8 mouse cellular contexts compared by ENCODE assay signal in the genomic region with DNA sequence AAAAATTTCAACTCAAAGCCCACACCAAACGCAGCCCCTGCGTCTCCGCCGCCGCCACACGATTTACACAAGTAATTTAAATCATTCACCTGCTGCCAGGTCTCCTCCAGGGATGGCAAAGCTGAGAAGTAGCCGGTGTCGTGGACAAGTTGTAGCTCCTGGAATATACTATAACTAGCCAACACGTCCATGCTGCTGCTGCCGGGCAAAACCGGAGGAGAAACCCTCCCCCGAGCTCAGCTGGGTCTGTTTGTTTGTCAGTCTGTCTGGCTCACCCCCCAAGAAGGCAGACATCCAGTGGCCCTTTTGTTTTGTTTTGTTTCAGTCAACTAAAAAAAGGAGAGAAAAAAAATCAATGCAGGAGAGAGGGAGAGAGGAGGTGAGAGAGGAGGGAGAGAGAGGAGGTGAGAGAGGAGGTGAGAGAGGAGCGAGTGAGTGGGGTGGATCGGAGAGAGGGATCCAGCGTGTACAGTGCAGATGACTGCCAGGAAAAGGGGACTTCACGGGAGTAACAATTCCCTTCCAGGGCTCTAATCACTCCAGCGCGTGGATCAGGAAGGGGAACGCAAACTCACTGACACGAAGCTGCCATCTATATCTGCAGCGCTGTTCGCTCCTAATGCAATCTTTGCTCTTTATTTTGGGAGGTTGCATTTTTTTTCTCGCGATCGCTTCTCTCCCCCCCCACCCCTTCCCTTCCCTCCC. TPM values are rescaled to one million over a fixed set of nuclear protein-coding genes. Genes with fewer than 3 reads are reported as not detected.
DNase-seq lines count a peak whose midpoint lies in the region; ATAC-seq and TF ChIP-seq lines count a peak whose summit lies in the region.

No protein-coding gene starts in this region.

- peak overlapping the region; percentile 80 for H3K4me2 ChIP-seq in intestine, postnatal 0 days (replicated peaks; ENCODE audit: low read depth)

- H3K4me1 ChIP-seq in intestine, postnatal 0 days (replicated peaks; ENCODE audit: control insufficient read depth, insufficient read depth, low read length), result no peaks in the 10 kb centered on the region
- H3K4me1 ChIP-seq in megakaryocyte, embryonic 14.5 days, result peaks cover 44% of the 10 kb centered on the region

- H3K27ac ChIP-seq in intestine, postnatal 0 days (ENCODE audit: low read depth, low read length), result peak overlapping the region; percentile 100

- intact Hi-C loops in left cerebral cortex, postnatal 25 days (cut with DNase I), result loop anchor here (1.0 to 10.0 kb wide), 8 partner anchors 76 to 456 kb away; a partner anchor contains a TSS

- H3K27me3 ChIP-seq in intestine, postnatal 0 days (replicated peaks; ENCODE audit: control insufficient read depth, insufficient read depth, low read length), result no peaks in the 10 kb centered on the region
- no peaks in the 10 kb centered on the region for H3K27me3 ChIP-seq in megakaryocyte, embryonic 14.5 days (replicated peaks)

- DNase-seq in T-cell, adult 2 months (ENCODE audit: low spot score), result peak; percentile 61
- DNase-seq in cerebellum, adult 9-10 months, result peak; percentile 85
- DNase-seq in gastrocnemius, postnatal 10 days, result peak; percentile 32
- DNase-seq in left cerebral cortex, postnatal 25 days (ENCODE audit: low spot score in 2 of 2), result peak; percentile 62 to 82
- peak; percentile 19 to 56 for DNase-seq in spleen, adult 18-20 months

- peak; percentile 32 for ATAC-seq in intestine, postnatal 0 days
- no peak for ATAC-seq in CD4-positive, CD25-positive, alpha-beta regulatory T cell, adult 4 months

- H3K4me3 ChIP-seq in intestine, postnatal 0 days (ENCODE audit: low read depth, low read length), result peak overlapping the region; percentile 80
- H3K4me3 ChIP-seq in megakaryocyte, embryonic 14.5 days (replicated peaks), result peak overlapping the region; percentile 98

- WGBS in intestine, postnatal 0 days, result 0% methylated on average over 25 of the region's 25 CpGs

- no peak for TF ChIP-seq CTCF in intestine, postnatal 0 days (IDR thresholded peaks at IDR 0.05; ENCODE audit: low read depth)

- peak overlapping the region; percentile 67 for H3K9ac ChIP-seq in intestine, postnatal 0 days (ENCODE audit: low read depth, low read length)

- H3K9me3 ChIP-seq in intestine, postnatal 0 days (ENCODE audit: control insufficient read depth), result no peaks in the 10 kb centered on the region
- no peaks in the 10 kb centered on the region for H3K9me3 ChIP-seq in megakaryocyte, embryonic 14.5 days

- no peaks in the 10 kb centered on the region for H3K36me3 ChIP-seq in intestine, postnatal 0 days (ENCODE audit: control insufficient read depth, insufficient read depth)
- peaks cover 18% of the 10 kb centered on the region for H3K36me3 ChIP-seq in megakaryocyte, embryonic 14.5 days (replicated peaks; ENCODE audit: low read length)

RNA-seq across cellular contexts. Expression of a gene that starts 1.1 kb away (rescaled TPM):
- 10 to 100 TPM; 13.6 to 17.3 TPM for total RNA-seq in gastrocnemius, postnatal 10 days (2021)
- polyA plus RNA-seq in intestine, postnatal 0 days (2015; fragmentation: Nextera tagmentation; extraction: Ambion mirVana), result 11.3 and 11.9 TPM in 2 replicates
- 10 to 100 TPM; 40.9 to 44.0 TPM for total RNA-seq in left cerebral cortex, postnatal 25 days (2021)
- 7.9 and 18.5 TPM in 2 replicates for polyA plus RNA-seq in megakaryocyte, embryonic 14.5 days (2012; ENCODE audit: insufficient read depth, low replicate concordance)
- polyA plus RNA-seq in CD4-positive, CD25-positive, alpha-beta regulatory T cell, adult 4 months (2017; shearing (Covaris generic)), result 10 to 100 TPM; 30.0 to 36.1 TPM

Comparison
In these comparisons a context has a peak if more than half of its experiments do, and no peak if none do; other contexts are left out.
1. DNase-seq: peak in every context shown above with its lines; median percentile 85 in cerebellum, adult 9-10 months; 72 in left cerebral cortex, postnatal 25 days; 61 in T-cell, adult 2 months; 38 in spleen, adult 18-20 months; 32 in gastrocnemius, postnatal 10 days.